Mouse (Mus musculus): ENCODE results near the gene Ccdc149. TPM values are rescaled to one million over a fixed set of nuclear protein-coding genes. Genes with fewer than 3 reads are reported as not detected.
A peak's percentile ranks its signal among the peaks of the same experiment; 100 is the strongest.

The Ccdc149 gene
- polyA plus RNA-seq, 1 experiment from 2014 or later, result 0.89 TPM

- Histone ChIP-seq H3K4me1 (ENCODE audit: insufficient read depth) (no peaks in the 10 kb centered on the region), H3K27me3 (ENCODE audit: insufficient read depth, low read length) (no peaks in the 10 kb centered on the region), H3K9me3 (ENCODE audit: low read length) (no peaks in the 10 kb centered on the region), H3K9ac (replicated peaks) (no peak overlapping the region), H3K4me3 (ENCODE audit: low read depth, low read length) (no peak overlapping the region), H3K27ac (ENCODE audit: low read depth) (no peak overlapping the region), H3K36me3 (replicated peaks; ENCODE audit: insufficient read depth, low read length) (no peaks in the 10 kb centered on the region), H3K4me2 (ENCODE audit: low read depth, low read length) (no peak overlapping the region)
- TF ChIP-seq EP300 (IDR thresholded peaks at IDR 0.05; ENCODE audit: low read depth) (no peak), CTCF (IDR thresholded peaks at IDR 0.05; ENCODE audit: low read depth) (no peak)
- no peak for ATAC-seq
- DNase-seq, result no peak
- WGBS (ENCODE audit: insufficient replicate concordance), result 36% methylated on average over 7 of the region's 7 CpGs
These were observed 115.7 kb downstream of the Ccdc149 start for GRCm38 (mm10) chr5:52355612-52356011.

- Histone ChIP-seq H3K36me3 (replicated peaks; ENCODE audit: insufficient read depth, low read length) (no peaks in the 10 kb centered on the region), H3K4me1 (ENCODE audit: insufficient read depth) (no peaks in the 10 kb centered on the region), H3K27me3 (ENCODE audit: insufficient read depth, low read length) (no peaks in the 10 kb centered on the region), H3K9me3 (ENCODE audit: low read length) (no peaks in the 10 kb centered on the region), H3K4me3 (ENCODE audit: low read depth, low read length) (no peak overlapping the region), H3K9ac (replicated peaks) (no peak overlapping the region), H3K4me2 (ENCODE audit: low read depth, low read length) (no peak overlapping the region), H3K27ac (ENCODE audit: low read depth) (no peak overlapping the region)
- TF ChIP-seq EP300 (IDR thresholded peaks at IDR 0.05; ENCODE audit: low read depth) (no peak), CTCF (IDR thresholded peaks at IDR 0.05; ENCODE audit: low read depth) (no peak)
- WGBS (ENCODE audit: insufficient replicate concordance), result 55% methylated on average over 4 of the region's 4 CpGs
- ATAC-seq (peak; percentile 81), DNase-seq (peak; percentile 70)
These were observed 116.9 kb downstream of the Ccdc149 start for GRCm38 (mm10) chr5:52354441-52354840.

- Histone ChIP-seq H3K4me3 (ENCODE audit: low read depth, low read length) (no peak overlapping the region), H3K4me2 (ENCODE audit: low read depth, low read length) (no peak overlapping the region), H3K9ac (replicated peaks) (no peak overlapping the region), H3K4me1 (ENCODE audit: insufficient read depth) (no peaks in the 10 kb centered on the region), H3K27ac (ENCODE audit: low read depth) (no peak overlapping the region), H3K27me3 (ENCODE audit: insufficient read depth, low read length) (no peaks in the 10 kb centered on the region), H3K36me3 (replicated peaks; ENCODE audit: insufficient read depth, low read length) (no peaks in the 10 kb centered on the region), H3K9me3 (ENCODE audit: low read length) (no peaks in the 10 kb centered on the region)
- WGBS (ENCODE audit: insufficient replicate concordance), result 70% methylated on average over 5 of the region's 5 CpGs
- no peak for ATAC-seq
- TF ChIP-seq EP300 (IDR thresholded peaks at IDR 0.05; ENCODE audit: low read depth), result no peak
- TF ChIP-seq CTCF (IDR thresholded peaks at IDR 0.05; ENCODE audit: low read depth), result no peak
- DNase-seq, result no peak
These were observed 118.6 kb downstream of the Ccdc149 start for GRCm38 (mm10) chr5:52352730-52353129.

- TF ChIP-seq EP300 (IDR thresholded peaks at IDR 0.05; ENCODE audit: low read depth) (no peak), CTCF (IDR thresholded peaks at IDR 0.05; ENCODE audit: low read depth) (no peak)
- Histone ChIP-seq H3K9ac (replicated peaks) (no peak overlapping the region), H3K27me3 (ENCODE audit: insufficient read depth, low read length) (no peaks in the 10 kb centered on the region), H3K27ac (ENCODE audit: low read depth) (no peak overlapping the region), H3K4me1 (ENCODE audit: insufficient read depth) (no peaks in the 10 kb centered on the region), H3K36me3 (replicated peaks; ENCODE audit: insufficient read depth, low read length) (no peaks in the 10 kb centered on the region), H3K4me3 (ENCODE audit: low read depth, low read length) (no peak overlapping the region), H3K9me3 (ENCODE audit: low read length) (no peaks in the 10 kb centered on the region), H3K4me2 (ENCODE audit: low read depth, low read length) (no peak overlapping the region)
- DNase-seq, result no peak
- no peak for ATAC-seq
- WGBS (ENCODE audit: insufficient replicate concordance), result 73% methylated on average over 2 of the region's 2 CpGs
These were observed 119.8 kb downstream of the Ccdc149 start for GRCm38 (mm10) chr5:52351561-52351960.

GRCm38 (mm10) chr5:52350451-52350850 is 120.9 kb downstream of the Ccdc149 start:
- no peak overlapping the region for H3K4me3 ChIP-seq (ENCODE audit: low read depth, low read length)
- no peak overlapping the region for H3K27ac ChIP-seq (ENCODE audit: low read depth)
- no peak overlapping the region for H3K9ac ChIP-seq (replicated peaks)
- no peak overlapping the region for H3K4me2 ChIP-seq (ENCODE audit: low read depth, low read length)
- DNase-seq (no peak), ATAC-seq (no peak)
- TF ChIP-seq EP300 (IDR thresholded peaks at IDR 0.05; ENCODE audit: low read depth), result no peak
- TF ChIP-seq CTCF (IDR thresholded peaks at IDR 0.05; ENCODE audit: low read depth), result no peak
- H3K36me3 ChIP-seq (replicated peaks; ENCODE audit: insufficient read depth, low read length), result no peaks in the 10 kb centered on the region
- H3K4me1 ChIP-seq (ENCODE audit: insufficient read depth), result no peaks in the 10 kb centered on the region
- no peaks in the 10 kb centered on the region for H3K9me3 ChIP-seq (ENCODE audit: low read length)
- WGBS (ENCODE audit: insufficient replicate concordance), result 65% methylated on average over 2 of the region's 2 CpGs
- H3K27me3 ChIP-seq (ENCODE audit: insufficient read depth, low read length), result no peaks in the 10 kb centered on the region

- TF ChIP-seq EP300 (IDR thresholded peaks at IDR 0.05; ENCODE audit: low read depth) (no peak), CTCF (IDR thresholded peaks at IDR 0.05; ENCODE audit: low read depth) (no peak)
- Histone ChIP-seq H3K4me1 (ENCODE audit: insufficient read depth) (no peaks in the 10 kb centered on the region), H3K27ac (ENCODE audit: low read depth) (no peak overlapping the region), H3K27me3 (ENCODE audit: insufficient read depth, low read length) (no peaks in the 10 kb centered on the region), H3K36me3 (replicated peaks; ENCODE audit: insufficient read depth, low read length) (no peaks in the 10 kb centered on the region), H3K9me3 (ENCODE audit: low read length) (no peaks in the 10 kb centered on the region), H3K4me3 (ENCODE audit: low read depth, low read length) (no peak overlapping the region), H3K9ac (replicated peaks) (no peak overlapping the region), H3K4me2 (ENCODE audit: low read depth, low read length) (no peak overlapping the region)
- DNase-seq, result no peak
- ATAC-seq, result no peak
- WGBS (ENCODE audit: insufficient replicate concordance), result 73% methylated on average over 2 of the region's 2 CpGs
These were observed 124.4 kb downstream of the Ccdc149 start for GRCm38 (mm10) chr5:52346890-52347289.

GRCm38 (mm10) chr5:52339134-52339533 is 132.2 kb downstream of the Ccdc149 start:
- no peak overlapping the region for H3K4me2 ChIP-seq (ENCODE audit: low read depth, low read length)
- ATAC-seq, result no peak
- H3K9me3 ChIP-seq (ENCODE audit: low read length), result no peaks in the 10 kb centered on the region
- no peaks in the 10 kb centered on the region for H3K27me3 ChIP-seq (ENCODE audit: insufficient read depth, low read length)
- no peaks in the 10 kb centered on the region for H3K4me1 ChIP-seq (ENCODE audit: insufficient read depth)
- 81% methylated on average over 2 of the region's 2 CpGs for WGBS (ENCODE audit: insufficient replicate concordance)
- no peak for DNase-seq
- H3K36me3 ChIP-seq (replicated peaks; ENCODE audit: insufficient read depth, low read length), result no peaks in the 10 kb centered on the region
- H3K4me3 ChIP-seq (ENCODE audit: low read depth, low read length), result no peak overlapping the region
- no peak overlapping the region for H3K9ac ChIP-seq (replicated peaks)
- TF ChIP-seq EP300 (IDR thresholded peaks at IDR 0.05; ENCODE audit: low read depth) (no peak), CTCF (IDR thresholded peaks at IDR 0.05; ENCODE audit: low read depth) (no peak)
- no peak overlapping the region for H3K27ac ChIP-seq (ENCODE audit: low read depth)

Measured in liver, postnatal 0 days (tissue).